Comparison of ENCODE assay signal across 14 mouse cellular contexts in genomic region chr16:20805793-20806192, GRCm38 (mm10).
"Had no signal": no experiment of that assay in that cellular context is flagged by ENCODE, and none has a peak within 500 bp of the region (broad histone marks: within the 10 kb centered on the region; RNA-seq: fewer than 3 reads in every experiment).

No protein-coding gene starts in this region.

- H3K27ac ChIP-seq: liver, embryonic 13.5 days; neural tube, embryonic 12.5 days; neural tube, embryonic 15.5 days had no signal

- H3K4me2 ChIP-seq: midbrain, embryonic 11.5 days had no signal

- H3K9me3 ChIP-seq: liver, embryonic 13.5 days; megakaryocyte, embryonic 14.5 days; neural tube, embryonic 12.5 days; neural tube, embryonic 15.5 days had no signal

- DNase-seq: kidney, adult 8-10 months; kidney, postnatal 14 days; left cerebral cortex, postnatal 4 days; liver, embryonic 13.5 days; lung, adult 2 months; right cerebral cortex, adult 18-20 months; right cerebral cortex, postnatal 14 days; right cerebral cortex, postnatal 4 days had no signal

- H3K4me3 ChIP-seq: liver, embryonic 13.5 days; neural tube, embryonic 12.5 days; neural tube, embryonic 15.5 days had no signal

- H3K27me3 ChIP-seq: liver, embryonic 13.5 days; megakaryocyte, embryonic 14.5 days; neural tube, embryonic 12.5 days; neural tube, embryonic 15.5 days had no signal

- ATAC-seq: intestine, postnatal 0 days; lung, postnatal 0 days had no signal

- H3K9ac ChIP-seq: liver, embryonic 13.5 days; neural tube, embryonic 12.5 days; neural tube, embryonic 15.5 days had no signal

- H3K36me3 ChIP-seq: liver, embryonic 13.5 days; neural tube, embryonic 12.5 days; neural tube, embryonic 15.5 days had no signal
